Mouse (Mus musculus): ENCODE data around the gene Zbtb37. TPM values are rescaled to one million over a fixed set of nuclear protein-coding genes. Genes with fewer than 3 reads are reported as not detected.

Zbtb37 gene
- polyA plus RNA-seq, 1 experiment = 0.75 TPM

- Histone ChIP-seq H3K36me3 (ENCODE audit: control insufficient read depth, insufficient read depth) (no peaks in the 10 kb centered on the region), H3K79me2 (ENCODE audit: control insufficient read depth, insufficient read depth) (no peaks in the 10 kb centered on the region), H3K27me3 (ENCODE audit: control insufficient read depth, insufficient read depth, insufficient read length) (no peaks in the 10 kb centered on the region), H3ac (ENCODE audit: control insufficient read depth, insufficient read length, low read depth) (no peak overlapping the region), H3K4me3 (ENCODE audit: insufficient read depth, poor library complexity, severe bottlenecking) (no peak overlapping the region), H3K79me3 (ENCODE audit: low read depth) (no peaks in the 10 kb centered on the region)
- TF ChIP-seq CTCF (IDR thresholded peaks at IDR 0.05; ENCODE audit: control insufficient read depth, insufficient read depth, insufficient read length) (no peak), USF1 (IDR thresholded peaks at IDR 0.05; ENCODE audit: low read depth) (no peak), MYOG (IDR thresholded peaks at IDR 0.05; ENCODE audit: control insufficient read depth, extremely low read depth, insufficient read length) (no peak)
Measured at GRCm38 (mm10) chr1:160982887-160983286, 51.8 kb downstream of the Zbtb37 start.

- Histone ChIP-seq H3ac (ENCODE audit: control insufficient read depth, insufficient read length, low read depth) (no peak overlapping the region), H3K79me2 (ENCODE audit: control insufficient read depth, insufficient read depth) (no peaks in the 10 kb centered on the region), H3K36me3 (ENCODE audit: control insufficient read depth, insufficient read depth) (no peaks in the 10 kb centered on the region), H3K4me3 (ENCODE audit: insufficient read depth, poor library complexity, severe bottlenecking) (no peak overlapping the region), H3K79me3 (ENCODE audit: low read depth) (no peaks in the 10 kb centered on the region), H3K27me3 (ENCODE audit: control insufficient read depth, insufficient read depth, insufficient read length) (no peaks in the 10 kb centered on the region)
- no peak for TF ChIP-seq MYOD1 (IDR thresholded peaks at IDR 0.05; ENCODE audit: control insufficient read depth, insufficient read length, low read depth)
- TF ChIP-seq USF1 (IDR thresholded peaks at IDR 0.05; ENCODE audit: low read depth) = no peak
- no peak for TF ChIP-seq FOSL1 (IDR thresholded peaks at IDR 0.05; ENCODE audit: insufficient read depth, low read length, poor library complexity, severe bottlenecking)
- TF ChIP-seq CEBPB (IDR thresholded peaks at IDR 0.05; ENCODE audit: low read depth) = no peak
- TF ChIP-seq CTCF (IDR thresholded peaks at IDR 0.05; ENCODE audit: control insufficient read depth, insufficient read depth, insufficient read length) = no peak
- TF ChIP-seq MYOG (IDR thresholded peaks at IDR 0.05; ENCODE audit: control insufficient read depth, extremely low read depth, insufficient read length) = no peak
- no peak for TF ChIP-seq MAX (IDR thresholded peaks at IDR 0.05)
Measured at GRCm38 (mm10) chr1:160981337-160981736, 53.3 kb downstream of the Zbtb37 start.

DNA sequence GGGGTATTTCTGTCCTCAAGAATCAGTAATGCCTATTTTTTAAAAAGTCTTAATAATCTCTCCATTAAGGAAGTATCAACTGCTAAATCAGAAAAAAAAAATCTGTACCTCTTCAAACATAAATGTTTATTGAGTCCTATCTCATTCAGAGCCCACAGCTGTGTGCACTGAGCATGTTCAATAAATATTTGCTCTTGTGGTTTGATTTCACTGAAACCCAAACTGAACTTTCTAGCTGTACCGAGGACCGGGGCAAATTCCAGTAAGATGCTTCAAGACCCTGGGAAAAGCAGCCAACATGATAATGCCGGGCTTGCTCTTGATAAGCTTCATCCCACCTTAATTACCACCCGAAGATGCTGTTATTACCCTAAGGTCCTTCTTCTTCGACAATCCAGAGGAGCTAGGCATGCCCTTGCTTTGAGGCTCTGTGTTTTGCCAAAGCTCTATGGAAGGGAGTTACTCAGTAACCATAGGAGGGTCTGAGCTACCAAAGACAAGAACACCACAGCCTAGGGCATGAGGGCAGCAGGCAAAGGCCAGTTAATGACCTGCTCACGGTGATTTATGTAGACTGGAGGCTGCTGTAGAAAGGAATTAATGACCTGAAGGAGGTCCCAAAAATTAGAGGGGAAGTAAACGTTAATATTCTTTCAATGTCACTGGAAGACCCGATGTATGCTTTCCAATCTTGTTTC lies 54.0 kb downstream of the Zbtb37 start:
- Histone ChIP-seq H3K4me3 (ENCODE audit: insufficient read depth, poor library complexity, severe bottlenecking) (no peak overlapping the region), H3ac (ENCODE audit: control insufficient read depth, insufficient read length, low read depth) (no peak overlapping the region), H3K79me3 (ENCODE audit: low read depth) (no peaks in the 10 kb centered on the region), H3K27me3 (ENCODE audit: control insufficient read depth, insufficient read depth, insufficient read length) (no peaks in the 10 kb centered on the region), H3K79me2 (ENCODE audit: control insufficient read depth, insufficient read depth) (no peaks in the 10 kb centered on the region), H3K36me3 (ENCODE audit: control insufficient read depth, insufficient read depth) (no peaks in the 10 kb centered on the region)
- no peak for TF ChIP-seq USF1 (IDR thresholded peaks at IDR 0.05; ENCODE audit: low read depth)
- no peak for TF ChIP-seq MAX (IDR thresholded peaks at IDR 0.05)
- no peak for TF ChIP-seq MYOD1 (IDR thresholded peaks at IDR 0.05; ENCODE audit: control insufficient read depth, insufficient read length, low read depth)
- no peak for TF ChIP-seq CTCF (IDR thresholded peaks at IDR 0.05; ENCODE audit: control insufficient read depth, insufficient read depth, insufficient read length)
- TF ChIP-seq MYOG (IDR thresholded peaks at IDR 0.05; ENCODE audit: control insufficient read depth, extremely low read depth, insufficient read length) = no peak
- no peak for TF ChIP-seq FOSL1 (IDR thresholded peaks at IDR 0.05; ENCODE audit: insufficient read depth, low read length, poor library complexity, severe bottlenecking)

DNA sequence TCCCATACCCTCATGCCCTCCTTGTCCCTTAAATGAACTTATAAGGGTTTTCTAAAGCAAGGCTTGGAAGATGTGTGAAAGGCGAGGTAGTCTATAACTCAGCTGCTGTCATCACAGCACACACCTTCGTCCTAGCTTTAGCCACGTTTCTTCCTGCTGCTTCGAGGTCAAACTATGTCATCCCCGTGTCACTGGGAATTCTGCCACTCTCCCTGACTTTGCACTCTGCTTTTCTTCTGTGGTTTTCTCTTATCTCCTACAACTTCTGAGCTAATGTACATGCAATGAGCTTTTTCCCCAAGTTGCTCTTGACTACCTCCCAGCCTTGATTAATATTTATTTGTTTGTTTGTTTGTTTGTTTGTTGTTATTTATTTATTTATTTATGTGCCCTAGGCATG lies 54.6 kb downstream of the Zbtb37 start:
- Histone ChIP-seq H3K79me3 (ENCODE audit: low read depth) (no peaks in the 10 kb centered on the region), H3K79me2 (ENCODE audit: control insufficient read depth, insufficient read depth) (no peaks in the 10 kb centered on the region), H3ac (ENCODE audit: control insufficient read depth, insufficient read length, low read depth) (no peak overlapping the region), H3K36me3 (ENCODE audit: control insufficient read depth, insufficient read depth) (peaks cover 4% of the 10 kb centered on the region), H3K4me3 (ENCODE audit: insufficient read depth, poor library complexity, severe bottlenecking) (no peak overlapping the region), H3K27me3 (ENCODE audit: control insufficient read depth, insufficient read depth, insufficient read length) (no peaks in the 10 kb centered on the region)
- no peak for TF ChIP-seq MYOG (IDR thresholded peaks at IDR 0.05; ENCODE audit: control insufficient read depth, extremely low read depth, insufficient read length)
- no peak for TF ChIP-seq CEBPB (IDR thresholded peaks at IDR 0.05; ENCODE audit: low read depth)
- no peak for TF ChIP-seq MAX (IDR thresholded peaks at IDR 0.05)
- TF ChIP-seq CTCF (IDR thresholded peaks at IDR 0.05; ENCODE audit: control insufficient read depth, insufficient read depth, insufficient read length) = no peak
- TF ChIP-seq MYOD1 (IDR thresholded peaks at IDR 0.05; ENCODE audit: control insufficient read depth, insufficient read length, low read depth) = no peak
- no peak for TF ChIP-seq USF1 (IDR thresholded peaks at IDR 0.05; ENCODE audit: low read depth)
- TF ChIP-seq FOSL1 (IDR thresholded peaks at IDR 0.05; ENCODE audit: insufficient read depth, low read length, poor library complexity, severe bottlenecking) = no peak

- TF ChIP-seq USF1 (IDR thresholded peaks at IDR 0.05; ENCODE audit: low read depth) (no peak), CTCF (IDR thresholded peaks at IDR 0.05; ENCODE audit: control insufficient read depth, insufficient read depth, insufficient read length) (no peak), FOSL1 (IDR thresholded peaks at IDR 0.05; ENCODE audit: insufficient read depth, low read length, poor library complexity, severe bottlenecking) (no peak), MYOG (IDR thresholded peaks at IDR 0.05; ENCODE audit: control insufficient read depth, extremely low read depth, insufficient read length) (no peak), CEBPB (IDR thresholded peaks at IDR 0.05; ENCODE audit: low read depth) (no peak), MAX (IDR thresholded peaks at IDR 0.05) (no peak), MYOD1 (IDR thresholded peaks at IDR 0.05; ENCODE audit: control insufficient read depth, insufficient read length, low read depth) (no peak)
- H3K27me3 ChIP-seq (ENCODE audit: control insufficient read depth, insufficient read depth, insufficient read length) = no peaks in the 10 kb centered on the region
- no peak within 1 kb of the TSS for H3ac ChIP-seq (ENCODE audit: control insufficient read depth, insufficient read length, low read depth)
- no peaks in the 10 kb centered on the region for H3K79me3 ChIP-seq (ENCODE audit: low read depth)
- H3K36me3 ChIP-seq (ENCODE audit: control insufficient read depth, insufficient read depth) = peaks cover 13% of the 10 kb centered on the region
- no peak within 1 kb of the TSS for H3K4me3 ChIP-seq (ENCODE audit: insufficient read depth, poor library complexity, severe bottlenecking)
- H3K79me2 ChIP-seq (ENCODE audit: control insufficient read depth, insufficient read depth) = no peaks in the 10 kb centered on the region
Measured at GRCm38 (mm10) chr1:160978071-160978735, 56.4 kb downstream of the Zbtb37 start, which contains the start of gene Serpinc1. Serpinc1 (plus strand) TSS chr1:160978585.

Measured in C2C12 (cell line).